Mouse (Mus musculus) gastrocnemius, adult 8-10 months (tissue): Measurements from ENCODE around the gene Crat. TPM values are rescaled to one million over a fixed set of nuclear protein-coding genes. Genes with fewer than 3 reads are reported as not detected.
A peak's percentile ranks its signal among the peaks of the same experiment; 100 is the strongest.

Source experiments
- DNase-seq, 2 experiments: peaks; one replicate each; pipeline ENCODE4 v3.0.0; 2022; ENCODE audit warnings: low spot score in 2 of 2
- total RNA-seq, 4 experiments: library from RNA; stranded (reverse); gene quantifications; 2 replicates each; pipeline ENCODE4 v1.2.4; 2022

The Crat gene
- 100 to 1,000 TPM; 355 to 420 (median 382) TPM for total RNA-seq

- DNase-seq: peak; percentile 95 to 98
Measured at GRCm38 (mm10) chr2:30415157-30415935, at the start of gene Crat. TSS of gene Crat (minus strand) at chr2:30415813.

- DNase-seq: no peak
Measured at GRCm38 (mm10) chr2:30464411-30464810, 48.8 kb upstream of the Crat start.

GRCm38 (mm10) chr2:30463904-30464330 is 48.3 kb upstream of the Crat start:
- DNase-seq: peak; percentile 58 to 59

GRCm38 (mm10) chr2:30463341-30463761 is 47.7 kb upstream of the Crat start:
- DNase-seq: no peak

- no peak for DNase-seq
Measured at GRCm38 (mm10) chr2:30459241-30459640, 43.6 kb upstream of the Crat start.

GRCm38 (mm10) chr2:30458349-30458748 is 42.7 kb upstream of the Crat start:
- DNase-seq: no peak

GRCm38 (mm10) chr2:30456104-30456980 is 40.7 kb upstream of the Crat start:
- no peak for DNase-seq

- DNase-seq: no peak
Measured at GRCm38 (mm10) chr2:30454587-30454986, 39.0 kb upstream of the Crat start.

GRCm38 (mm10) chr2:30453570-30453969 is 38.0 kb upstream of the Crat start:
- no peak for DNase-seq

GRCm38 (mm10) chr2:30451525-30451924 is 35.9 kb upstream of the Crat start:
- no peak for DNase-seq

GRCm38 (mm10) chr2:30450530-30450929 is 34.9 kb upstream of the Crat start:
- no peak for DNase-seq

GRCm38 (mm10) chr2:30448371-30448770 is 32.8 kb upstream of the Crat start:
- DNase-seq: no peak

GRCm38 (mm10) chr2:30446891-30447826 is 31.5 kb upstream of the Crat start:
- no peak for DNase-seq

- DNase-seq: no peak
Measured at GRCm38 (mm10) chr2:30445312-30445711, 29.7 kb upstream of the Crat start.

- DNase-seq: no peak
Measured at GRCm38 (mm10) chr2:30444450-30444849, 28.8 kb upstream of the Crat start.

GRCm38 (mm10) chr2:30444006-30444405 is 28.4 kb upstream of the Crat start:
- DNase-seq: no peak

- DNase-seq: no peak
Measured at GRCm38 (mm10) chr2:30443281-30443680, 27.7 kb upstream of the Crat start.

- no peak for DNase-seq
Measured at GRCm38 (mm10) chr2:30442498-30442890, 26.9 kb upstream of the Crat start.

GRCm38 (mm10) chr2:30441518-30442497 is 26.2 kb upstream of the Crat start:
- peak; percentile 76 to 83 for DNase-seq
